Mouse (Mus musculus): Measurements from ENCODE around the gene Top2b.

- TF ChIP-seq CTCF (IDR thresholded peaks at IDR 0.05; ENCODE audit: low read depth) (no peak), EP300 (IDR thresholded peaks at IDR 0.05; ENCODE audit: low read depth) (no peak)
Measured at GRCm38 (mm10) chr14:16405187-16405586, 40.2 kb downstream of the Top2b start.
